Mouse (Mus musculus): ENCODE measurements around the gene 6430571L13Rik. TPM values are rescaled to one million over a fixed set of nuclear protein-coding genes. Genes with fewer than 3 reads are reported as not detected.
A peak's percentile ranks its signal among the peaks of the same experiment; 100 is the strongest.

The 6430571L13Rik gene
- total RNA-seq, 4 experiments from 2014 or later: 29.0 to 53.2 (median 38.4) TPM

DNA sequence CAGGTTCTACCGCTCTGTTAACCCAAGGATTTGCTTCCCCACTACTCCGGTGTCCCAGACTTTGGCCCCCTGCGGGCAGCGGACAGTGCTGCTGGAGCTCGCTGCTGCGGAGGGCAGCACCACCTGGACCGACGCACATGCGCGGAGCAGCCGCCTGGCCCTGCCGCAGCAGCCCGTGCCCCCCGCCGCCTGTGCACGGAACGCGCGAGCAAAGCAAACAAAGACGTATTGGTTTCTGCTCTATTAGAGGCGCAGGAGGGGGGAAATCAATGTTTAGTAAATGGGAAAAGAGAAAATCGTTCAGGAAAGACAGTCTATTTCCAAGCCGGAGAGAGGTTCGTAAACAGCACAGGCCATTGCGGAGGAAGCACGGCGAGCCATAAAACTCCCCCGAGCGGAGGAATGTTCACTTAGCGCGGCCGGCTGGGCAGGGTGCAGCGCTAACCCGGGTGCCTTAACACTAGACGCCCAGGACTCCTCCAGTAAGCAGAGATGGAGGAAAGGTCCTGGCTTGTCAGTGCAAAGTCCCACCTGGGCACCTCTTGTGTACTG is 37.6 kb downstream of the 6430571L13Rik start:
- no peak for DNase-seq (ENCODE audit: low spot score in 2 of 2)

DNA sequence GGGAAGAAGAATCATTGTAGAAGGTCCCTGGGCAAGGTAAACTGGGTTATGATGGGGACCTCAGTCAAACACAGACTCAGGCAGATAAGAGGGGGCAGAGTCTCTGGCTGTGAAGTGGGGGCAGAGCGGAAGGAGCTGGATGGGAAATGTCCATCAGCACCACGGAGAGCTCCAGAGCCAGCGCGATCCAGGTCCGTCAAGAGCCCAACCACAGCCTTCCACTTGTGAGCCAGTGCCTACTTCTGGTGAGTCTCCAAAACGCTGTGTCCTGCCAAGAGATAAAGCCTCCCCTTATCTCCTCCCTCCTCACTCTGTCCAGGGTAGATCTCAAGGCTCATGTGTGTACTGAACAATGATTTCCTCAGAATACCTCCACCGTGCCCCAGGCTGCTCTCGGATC is 41.3 kb downstream of the 6430571L13Rik start:
- DNase-seq (ENCODE audit: low spot score in 2 of 2): no peak

DNA sequence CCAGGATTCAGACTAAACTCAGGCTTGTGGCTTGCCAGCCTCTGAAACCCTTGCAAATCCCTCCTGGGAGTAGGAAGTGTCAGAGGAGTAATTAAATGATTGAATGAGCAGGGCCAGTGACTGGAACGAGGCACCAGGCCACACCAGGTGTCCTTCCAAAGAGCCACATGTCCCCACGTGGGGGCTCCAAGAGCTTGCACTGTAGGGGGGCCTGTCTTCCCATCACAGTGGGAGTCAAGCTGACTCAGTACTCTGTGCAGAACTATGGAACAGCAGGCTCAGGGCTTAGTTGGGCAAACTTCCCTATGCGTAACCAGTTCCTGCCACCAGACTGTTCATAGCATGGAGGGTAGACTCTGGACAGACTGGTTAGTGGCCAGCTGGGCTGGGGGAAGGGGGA is 44.0 kb downstream of the 6430571L13Rik start:
- no peak for DNase-seq (ENCODE audit: low spot score in 2 of 2)

DNA sequence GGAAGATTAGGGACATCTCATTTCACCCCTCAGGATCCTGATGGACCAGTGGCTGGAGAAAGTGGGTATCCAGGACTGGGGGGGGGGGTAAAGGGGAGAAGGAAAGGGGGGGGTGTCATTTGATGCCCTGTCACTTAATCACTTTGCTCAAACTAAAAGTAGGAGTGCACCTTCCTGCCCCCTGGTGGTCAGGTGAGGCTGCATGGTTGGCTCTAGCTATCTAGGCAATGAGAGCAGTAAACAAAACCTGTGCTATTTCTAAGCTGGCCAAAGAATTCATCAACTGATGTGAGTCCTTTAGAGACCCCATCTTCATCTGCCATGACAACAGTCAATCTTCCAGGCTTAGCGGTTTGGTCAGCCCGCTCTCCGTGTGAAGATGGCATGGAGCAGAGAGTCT is 46.3 kb downstream of the 6430571L13Rik start:
- DNase-seq (ENCODE audit: low spot score in 2 of 2): no peak

DNA sequence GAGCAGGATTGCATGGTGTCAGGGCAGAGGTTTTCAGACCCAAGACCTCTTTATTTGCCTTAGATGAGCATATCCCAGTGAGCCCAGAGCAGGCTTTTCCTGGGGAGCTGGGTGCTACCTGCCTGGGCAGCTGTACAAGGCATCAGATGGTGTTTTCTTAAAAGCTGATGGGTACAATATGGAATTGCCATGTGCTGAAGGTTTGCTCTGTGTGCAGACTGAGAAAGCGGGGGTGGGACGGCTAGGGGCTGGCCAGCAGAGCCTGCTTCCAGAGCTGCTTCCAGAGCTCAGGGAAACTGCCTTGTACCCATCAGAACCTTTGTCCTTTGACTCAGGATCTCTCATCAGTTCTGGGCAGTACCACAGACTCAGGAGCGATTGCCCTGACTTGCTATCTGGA is 47.3 kb downstream of the 6430571L13Rik start:
- DNase-seq (ENCODE audit: low spot score in 2 of 2): no peak

DNA sequence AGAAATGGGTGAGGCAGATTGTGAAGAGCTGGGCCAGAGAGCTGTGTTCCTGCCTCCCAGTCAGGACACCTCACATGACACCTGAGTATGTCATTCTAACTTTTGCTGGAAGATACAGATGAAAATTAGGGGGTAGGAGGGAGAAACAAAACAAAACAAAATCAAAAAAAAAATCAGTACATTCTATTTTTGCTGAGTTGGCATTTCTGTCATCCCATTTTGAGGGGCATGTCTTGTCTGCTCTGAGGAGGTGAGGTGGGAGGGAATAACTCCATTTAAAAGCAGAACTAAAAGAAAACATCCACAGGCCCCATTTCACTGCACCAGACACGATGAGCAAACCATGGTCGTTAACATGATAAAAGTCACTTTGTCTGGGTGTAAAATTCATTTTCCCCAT is 47.9 kb downstream of the 6430571L13Rik start:
- no peak for DNase-seq (ENCODE audit: low spot score in 2 of 2)

DNA sequence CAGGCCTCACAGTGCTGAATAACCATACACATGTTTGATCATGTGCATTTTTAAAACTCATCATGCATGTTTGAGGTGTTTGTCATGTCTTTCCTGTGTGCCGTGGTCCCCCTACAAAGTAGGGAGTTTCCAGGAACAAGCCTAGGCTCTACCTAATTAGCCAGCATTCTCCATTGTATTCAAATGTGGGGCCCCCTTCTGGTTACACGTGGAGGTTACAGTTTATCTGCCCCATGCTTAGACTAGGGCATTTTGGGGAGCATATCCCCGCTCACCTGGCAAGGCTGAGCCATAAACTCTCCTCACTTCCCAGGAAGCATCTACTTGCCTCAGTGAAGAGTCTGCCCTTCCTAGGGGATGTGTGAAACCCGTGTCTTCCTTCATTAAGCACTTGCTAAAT is 56.0 kb downstream of the 6430571L13Rik start:
- no peak for DNase-seq (ENCODE audit: low spot score in 2 of 2)

DNA sequence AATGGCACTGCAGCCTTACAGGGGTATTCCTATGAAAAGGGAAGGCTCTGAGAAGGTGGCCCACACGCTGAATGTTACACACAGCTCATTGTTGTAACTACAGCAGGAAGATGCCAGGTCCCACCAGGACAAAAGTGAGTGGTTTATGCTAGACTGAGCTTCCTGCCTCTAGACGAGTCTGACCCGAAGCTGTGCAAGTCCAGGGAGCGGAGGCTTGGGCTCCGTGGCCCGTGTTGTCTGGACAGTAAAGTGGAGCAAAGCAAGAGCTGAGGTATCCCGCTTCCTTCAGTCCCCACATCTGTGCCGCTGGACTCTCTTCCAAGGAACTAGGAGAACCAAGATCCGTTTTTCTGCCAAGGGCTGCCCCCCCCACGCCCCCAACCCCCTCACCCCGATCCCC is 58.6 kb downstream of the 6430571L13Rik start:
- DNase-seq (ENCODE audit: low spot score in 2 of 2): no peak

DNA sequence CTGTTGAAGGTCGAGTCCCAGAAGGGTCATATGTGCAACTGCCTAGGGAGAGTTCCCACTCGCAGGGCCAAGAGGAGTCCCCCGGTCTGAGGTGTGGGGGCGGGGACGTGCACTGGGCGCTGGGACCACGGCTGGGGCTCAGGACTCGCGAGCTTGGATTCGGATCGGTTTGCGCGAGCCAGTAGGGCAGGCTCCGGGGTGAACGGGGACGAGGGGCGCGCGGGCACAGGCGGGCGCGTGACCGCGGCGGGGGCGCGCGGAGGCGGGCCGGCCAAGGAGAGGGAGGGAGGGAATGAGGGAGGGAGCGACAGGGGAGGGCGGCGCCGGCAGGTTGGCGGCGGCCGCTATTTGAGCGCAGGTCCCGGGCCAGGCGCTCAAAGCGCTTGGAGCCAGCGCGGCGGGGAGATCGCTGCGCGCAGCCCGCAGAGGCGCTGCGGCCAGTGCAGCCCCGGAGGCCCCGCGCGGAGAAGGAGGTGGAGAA is 59.1 kb downstream of the 6430571L13Rik start, which contains the start of gene Cacna2d2:
Cacna2d2 (plus strand) TSS at position 122 of the 481 bp plus-strand sequence.
- DNase-seq (ENCODE audit: low spot score in 2 of 2): peak; percentile 22 to 42

DNA sequence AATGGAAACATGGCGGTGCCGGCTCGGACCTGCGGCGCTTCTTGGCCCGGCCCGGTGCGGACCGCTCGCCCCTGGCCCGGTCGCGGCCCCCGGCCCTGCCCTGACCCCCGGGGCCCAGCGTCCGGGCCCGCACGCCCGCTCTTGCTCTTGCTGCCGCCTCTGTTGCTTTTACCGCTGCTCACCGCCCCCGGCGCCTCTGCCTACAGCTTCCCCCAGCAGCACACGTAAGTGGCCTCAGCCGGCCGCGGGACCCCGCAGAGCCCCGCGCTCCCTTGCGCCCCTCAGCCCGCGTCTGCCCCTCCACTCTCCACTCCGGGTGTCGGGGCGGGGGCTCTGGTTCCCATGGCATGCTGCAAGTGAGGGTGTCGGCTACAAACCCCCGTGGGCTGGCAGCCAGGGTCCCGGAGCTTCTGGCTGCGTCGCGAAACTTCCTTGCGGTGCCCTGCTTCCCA is 59.7 kb downstream of the 6430571L13Rik start:
- no peak for DNase-seq (ENCODE audit: low spot score in 2 of 2)

DNA sequence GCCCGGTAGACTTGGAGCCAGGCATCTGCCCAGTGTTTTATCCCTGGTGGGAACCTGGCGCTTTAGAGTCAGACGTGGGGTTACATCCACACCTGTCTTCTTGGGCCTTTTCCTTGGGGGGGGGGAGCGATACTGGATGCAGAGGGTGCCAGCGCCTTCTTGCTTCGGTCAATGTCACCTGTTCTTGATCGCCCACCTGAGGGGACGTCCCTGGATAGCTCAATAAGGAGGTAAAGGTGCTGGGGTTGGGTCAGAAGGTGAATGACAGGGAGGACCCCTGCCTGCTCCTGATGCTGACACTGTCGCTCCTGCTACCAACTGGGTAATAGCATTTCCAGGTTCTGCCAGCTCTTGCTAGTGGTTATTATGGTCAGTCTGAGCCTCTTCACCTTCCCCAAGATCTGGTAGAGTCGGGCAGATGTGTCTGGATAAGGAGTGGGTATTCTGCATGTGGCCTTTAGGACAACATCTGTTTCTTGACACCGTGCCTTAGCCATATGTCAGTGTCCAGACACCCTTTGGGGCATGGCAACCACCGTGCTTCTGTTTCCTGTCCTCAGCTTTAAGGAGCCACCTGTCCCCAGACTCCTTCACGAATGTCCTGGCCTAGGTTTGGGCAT is 60.4 kb downstream of the 6430571L13Rik start:
- DNase-seq (ENCODE audit: low spot score in 2 of 2): no peak

Other genes starting within 250 kb of the 6430571L13Rik start
- under 1 TPM in 3 of 4 experiments, not detected in 1; 0.13 to 0.32 (median 0.19) TPM for gene Dock3, start 108.7 kb upstream of the 6430571L13Rik start, total RNA-seq (2022)
- gene Mapkapk3, start 50.7 kb upstream of the 6430571L13Rik start, total RNA-seq (2022): 10 to 100 TPM; 33.6 to 41.0 (median 36.0) TPM
- gene Cish, start 44.6 kb upstream of the 6430571L13Rik start, total RNA-seq (2022): 10 to 100 TPM in 3 of 4 experiments, 1 to 10 TPM in 1; 5.1 to 61.2 (median 22.7) TPM
- gene Hemk1, start 2.3 kb upstream of the 6430571L13Rik start, total RNA-seq (2022): 10 to 100 TPM in 3 of 4 experiments, 1 to 10 TPM in 1; 9.6 to 16.3 (median 11.7) TPM
- gene Cacna2d2, start 59.0 kb downstream of the 6430571L13Rik start, total RNA-seq (2022): under 1 TPM; 0.15 to 0.65 (median 0.41) TPM
- gene Tmem115, start 193.3 kb downstream of the 6430571L13Rik start, total RNA-seq (2022): 10 to 100 TPM; 15.4 to 19.0 (median 16.6) TPM
- 1 to 10 TPM; 3.5 to 4.9 (median 4.2) TPM for gene Cyb561d2, start 201.6 kb downstream of the 6430571L13Rik start, total RNA-seq (2022)
- 10 to 100 TPM; 10.4 to 13.4 (median 11.0) TPM for gene Nprl2, start 201.6 kb downstream of the 6430571L13Rik start, total RNA-seq (2022)
- under 1 TPM in 1 of 4 experiments, not detected in 3; 0.22 TPM for gene Zmynd10, start 206.7 kb downstream of the 6430571L13Rik start, total RNA-seq (2022)
- gene Rassf1, start 211.0 kb downstream of the 6430571L13Rik start, total RNA-seq (2022): 10 to 100 TPM in 3 of 4 experiments, 1 to 10 TPM in 1; 9.3 to 14.4 (median 11.9) TPM
- 10 to 100 TPM; 44.6 to 54.5 (median 46.9) TPM for gene Tusc2, start 222.7 kb downstream of the 6430571L13Rik start, total RNA-seq (2022)
- gene Hyal2, start 227.3 kb downstream of the 6430571L13Rik start, total RNA-seq (2022): 10 to 100 TPM; 12.7 to 18.6 (median 16.7) TPM
- 1 to 10 TPM; 1.4 to 2.7 (median 1.9) TPM for gene Hyal1, start 236.3 kb downstream of the 6430571L13Rik start, total RNA-seq (2022)
- 10 to 100 TPM; 12.1 to 16.8 (median 15.5) TPM for gene Naa80, start 238.3 kb downstream of the 6430571L13Rik start, total RNA-seq (2022)
- under 1 TPM in 2 of 4 experiments, not detected in 2; 0.24 to 0.56 TPM for gene Hyal3, start 240.2 kb downstream of the 6430571L13Rik start, total RNA-seq (2022)
- gene Ifrd2, start 247.0 kb downstream of the 6430571L13Rik start, total RNA-seq (2022): 10 to 100 TPM; 51.3 to 56.2 (median 54.0) TPM